Mouse (Mus musculus) 3T3-L1 (cell line): ENCODE data around the gene Dync2li1.

Experiments used
- DNase-seq: peaks from one replicate; pipeline ENCODE4 v3.0.0-alpha.2; 2015; ENCODE audit warnings: low read depth, low spot score

Dync2li1 gene

GRCm38 (mm10) chr17:84626276-84626856, at the start of gene Dync2li1:
Gene Dync2li1, plus strand, starts transcription at chr17:84626496.
- peak; percentile 98 for DNase-seq

DNA sequence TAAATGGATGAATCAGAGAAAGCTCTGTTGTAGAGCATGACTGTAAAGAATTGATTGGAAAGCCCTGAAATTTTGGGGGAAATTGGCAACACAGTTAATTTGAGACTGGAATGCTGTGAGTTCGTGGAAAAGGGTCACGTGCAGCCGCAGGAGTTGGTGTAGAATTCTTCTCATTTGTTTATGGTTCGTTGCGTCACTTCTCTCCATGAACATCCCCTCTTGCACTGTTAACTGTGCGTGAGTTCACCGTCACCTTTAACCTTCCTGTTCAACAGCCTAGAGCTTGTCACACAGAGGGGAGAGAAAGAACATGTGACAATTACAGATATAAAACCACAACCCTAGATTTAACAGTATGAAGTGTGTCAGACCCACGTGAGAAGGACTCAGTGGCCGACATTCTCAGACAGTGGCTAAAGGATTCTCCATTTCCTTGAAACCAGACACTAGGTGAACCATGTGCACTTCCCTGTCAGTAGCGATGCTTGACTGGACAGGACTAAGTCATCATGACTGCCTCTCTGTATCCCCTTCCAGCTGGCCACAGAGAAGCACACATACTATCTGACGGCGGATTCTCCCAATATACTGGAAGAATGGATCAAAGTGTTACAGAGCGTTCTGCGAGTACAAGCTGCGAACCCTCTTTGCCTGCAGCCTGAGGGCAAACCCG, 49.5 kb upstream of the Dync2li1 start:
- DNase-seq: no peak

DNA sequence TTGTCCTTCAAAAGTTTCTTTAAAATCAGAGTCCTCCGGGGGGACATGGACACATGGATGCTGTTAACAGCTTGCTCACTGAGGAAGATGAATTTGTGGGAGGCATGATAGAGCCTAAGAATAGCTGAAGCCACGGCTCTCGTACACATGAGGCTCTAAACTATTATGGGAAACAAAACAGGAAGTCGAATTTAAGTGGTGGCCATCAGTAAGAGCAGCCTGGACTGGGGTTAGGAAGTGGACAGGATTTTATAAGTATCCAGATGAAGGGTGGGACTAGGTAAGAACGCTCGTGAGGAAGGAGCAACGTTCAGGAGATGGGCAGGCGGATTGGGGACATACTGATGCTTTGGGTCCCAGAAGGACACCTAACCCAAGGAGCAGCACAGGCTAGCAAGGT, 47.0 kb upstream of the Dync2li1 start:
- DNase-seq: no peak

DNA sequence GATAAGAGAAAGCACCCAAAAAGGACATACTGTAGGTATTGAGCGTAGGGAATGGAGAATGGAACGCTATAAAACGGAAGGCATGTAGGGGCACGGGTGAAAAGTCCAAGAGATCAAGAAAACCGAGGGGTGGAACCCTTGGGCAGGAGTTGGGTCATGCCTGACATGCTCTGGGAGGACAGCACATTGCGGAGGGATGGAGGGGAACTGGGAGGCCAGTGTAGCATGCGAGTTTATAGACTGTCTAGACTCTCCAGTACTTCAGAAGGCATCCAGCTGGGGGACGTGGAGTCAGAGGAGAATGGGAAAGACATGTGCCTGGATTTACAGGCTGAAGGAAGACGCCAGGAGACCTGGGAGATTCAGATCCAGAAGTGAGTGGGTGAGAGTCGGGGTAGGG, 46.5 kb upstream of the Dync2li1 start:
- no peak for DNase-seq

GRCm38 (mm10) chr17:84580821-84581220, 45.5 kb upstream of the Dync2li1 start:
- no peak for DNase-seq

DNA sequence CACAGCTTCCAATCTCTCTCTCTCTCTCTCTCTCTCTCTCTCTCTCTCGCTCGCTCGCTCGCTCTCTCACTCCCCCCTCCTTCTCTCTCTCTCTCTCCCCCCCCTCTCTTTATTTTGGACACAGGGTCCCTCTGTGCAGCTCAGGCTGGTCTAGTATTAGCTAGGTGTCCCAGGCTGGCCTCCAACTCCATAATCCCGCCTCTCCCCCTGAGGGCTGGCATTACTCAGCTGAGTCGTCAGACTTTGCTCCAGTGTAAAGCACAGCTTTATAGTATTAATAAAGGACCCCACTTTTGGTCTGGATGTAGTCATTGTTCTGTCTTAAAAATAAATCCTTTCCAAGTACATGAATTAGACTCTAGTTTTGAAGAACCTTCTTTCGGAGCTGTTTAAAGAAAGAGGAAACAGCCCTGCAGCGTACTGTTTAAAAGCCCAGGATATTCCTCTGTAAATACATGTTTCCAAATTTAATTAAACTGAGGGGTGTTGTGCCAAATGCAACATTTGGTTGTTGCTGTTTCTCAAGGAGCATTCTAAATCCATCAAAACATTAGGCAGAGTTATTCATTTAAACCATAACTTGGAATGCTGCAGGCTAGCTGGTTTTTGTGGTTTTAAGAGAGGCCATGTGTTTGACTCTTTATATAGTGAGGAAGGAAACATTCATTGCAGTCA, 44.4 kb upstream of the Dync2li1 start:
- peak; percentile 44 for DNase-seq

- no peak for DNase-seq
Measured at GRCm38 (mm10) chr17:84584107-84584506, 42.2 kb upstream of the Dync2li1 start.

DNA sequence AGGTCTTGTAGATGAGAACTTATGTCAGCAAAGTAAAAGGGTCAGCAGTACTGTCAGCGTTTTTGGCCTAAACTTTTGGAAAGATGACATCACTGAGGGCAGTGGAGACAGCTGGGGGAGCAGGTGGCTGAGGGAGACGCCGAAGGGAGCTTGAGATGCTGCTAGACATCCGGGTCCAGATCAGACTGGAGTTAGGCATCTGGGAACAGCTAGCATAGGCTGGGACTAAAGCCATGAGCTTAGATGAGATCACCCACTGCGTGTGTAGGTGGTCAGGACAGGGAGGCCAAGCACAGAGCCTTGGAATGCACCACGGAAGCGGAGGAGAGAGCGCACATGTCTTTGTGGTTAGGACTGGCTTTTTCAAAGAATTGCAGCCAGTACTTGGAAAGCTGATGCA, 41.2 kb upstream of the Dync2li1 start:
- peak; percentile 92 for DNase-seq

- DNase-seq: no peak
Measured at GRCm38 (mm10) chr17:84590065-84590464, 36.2 kb upstream of the Dync2li1 start.

- no peak for DNase-seq
Measured at GRCm38 (mm10) chr17:84591431-84592150, 34.7 kb upstream of the Dync2li1 start.

DNA sequence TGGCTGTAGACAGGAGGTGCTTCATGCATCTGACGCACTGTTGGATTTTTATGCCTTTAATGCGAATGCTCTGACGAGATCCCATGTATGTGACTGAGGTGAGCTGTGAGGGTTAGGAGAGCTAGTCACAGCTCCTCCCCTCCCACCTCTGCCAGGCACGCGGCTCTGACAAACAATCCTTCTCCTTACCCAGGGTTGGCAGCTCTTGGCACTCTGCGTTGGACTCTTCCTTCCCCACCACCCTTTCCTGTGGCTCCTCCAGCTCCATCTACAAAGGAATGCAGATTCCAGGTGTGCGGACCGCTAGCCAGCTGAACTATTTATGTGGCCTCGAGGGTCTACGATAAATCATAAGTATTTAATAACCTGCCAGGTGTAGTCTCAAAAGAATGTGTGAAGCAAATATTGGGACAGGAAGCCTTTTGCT, 30.3 kb upstream of the Dync2li1 start:
- no peak for DNase-seq

DNA sequence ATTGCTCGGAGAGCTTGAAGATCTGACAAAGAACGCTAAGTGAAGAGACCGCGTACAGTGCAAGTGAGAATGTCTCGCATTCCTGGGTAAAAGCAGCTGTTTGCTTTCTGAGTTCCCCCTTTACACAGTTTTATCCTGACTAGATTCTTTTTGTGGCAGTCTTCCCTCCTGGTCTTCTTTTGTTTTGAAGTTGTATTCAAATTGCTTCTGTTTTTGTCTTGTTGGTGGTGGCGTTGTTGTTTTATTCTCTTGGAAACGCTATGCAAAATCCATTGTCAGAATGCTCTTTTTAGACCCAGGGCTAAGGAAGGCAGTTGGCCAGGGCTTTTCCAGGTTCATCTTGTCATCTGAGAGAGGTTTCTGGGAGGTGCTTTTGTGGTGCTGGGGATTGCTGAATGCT, 29.8 kb upstream of the Dync2li1 start:
- DNase-seq: no peak

DNA sequence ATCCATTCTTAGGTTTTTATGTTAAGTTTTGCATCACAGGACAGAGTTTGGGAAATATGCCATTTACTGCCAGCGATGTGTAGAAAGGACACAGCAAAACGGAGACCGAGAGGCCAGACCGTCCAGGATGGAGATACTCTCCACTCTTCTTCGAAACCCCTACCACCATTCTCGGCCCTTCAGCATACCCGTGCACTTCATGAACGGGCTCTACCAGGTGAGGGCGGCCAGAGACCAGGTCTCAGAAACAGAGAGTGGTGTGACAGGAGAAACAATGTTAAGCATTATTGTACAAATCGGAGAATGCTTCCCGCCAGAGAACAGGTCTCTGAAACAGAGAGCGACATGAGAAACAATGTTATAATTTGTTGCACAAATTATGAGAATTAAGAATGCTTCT, 28.4 kb upstream of the Dync2li1 start:
- no peak for DNase-seq

DNA sequence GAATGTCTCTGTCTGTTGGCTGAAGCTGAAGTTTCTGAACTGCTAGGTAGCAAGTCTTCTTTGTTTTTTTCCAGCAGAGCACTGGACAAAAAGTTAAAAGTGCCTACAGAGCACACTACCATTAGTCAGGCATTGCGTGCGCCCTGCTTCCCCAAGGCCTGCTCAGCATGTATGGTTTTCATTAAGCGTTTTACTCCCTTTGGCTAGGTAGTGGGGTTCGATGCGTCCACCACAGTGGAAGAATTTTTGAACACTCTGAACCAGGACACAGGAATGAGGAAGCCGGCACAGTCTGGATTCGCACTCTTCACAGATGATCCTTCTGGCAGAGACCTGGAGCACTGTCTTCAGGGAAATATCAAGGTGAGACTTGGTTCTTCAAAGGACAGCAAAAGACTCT, 27.4 kb upstream of the Dync2li1 start:
- DNase-seq: no peak

DNA sequence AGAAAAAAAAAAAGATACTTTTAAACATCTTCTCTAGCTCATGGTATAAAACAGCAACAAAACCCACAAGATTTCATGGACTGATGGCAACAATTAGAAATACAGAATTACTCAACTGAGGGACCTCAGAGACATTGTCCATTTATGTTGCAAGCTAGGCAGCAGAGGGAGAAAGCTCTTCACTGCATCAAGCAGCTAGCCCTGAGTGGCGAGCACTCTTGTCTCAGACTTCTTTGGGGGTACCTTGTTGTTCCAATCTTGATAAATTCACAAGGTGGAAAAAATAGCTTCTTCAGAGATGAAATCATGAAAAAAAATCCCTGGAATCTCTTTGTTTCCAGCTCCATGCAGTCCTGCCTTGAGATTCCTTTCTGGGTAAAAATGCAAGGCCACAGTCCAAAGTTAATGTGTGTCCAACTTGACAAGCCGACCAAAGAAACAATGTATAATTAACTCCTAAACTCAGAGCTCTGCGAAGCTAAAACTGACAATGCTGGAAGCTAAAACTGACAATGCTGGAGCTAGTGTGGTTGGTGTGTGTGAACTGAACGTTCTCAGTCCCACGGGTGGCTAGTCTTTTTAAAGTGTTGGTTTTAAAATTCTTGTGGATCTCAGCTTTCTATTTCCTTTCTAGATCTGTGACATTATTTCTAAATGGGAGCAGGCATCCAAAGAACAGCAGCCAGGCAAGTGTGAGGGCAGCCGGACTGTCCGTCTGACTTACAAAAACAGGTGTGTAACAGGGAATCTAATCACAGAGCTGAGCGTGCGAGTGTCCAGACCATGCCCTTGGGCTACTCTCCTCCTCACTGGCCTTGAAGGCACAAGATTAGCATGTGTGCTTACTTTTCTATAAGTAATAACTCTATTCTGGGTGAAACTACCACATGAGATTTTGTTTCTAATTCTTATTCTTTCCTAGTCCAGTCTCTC, 26.0 kb upstream of the Dync2li1 start:
- DNase-seq: no peak

DNA sequence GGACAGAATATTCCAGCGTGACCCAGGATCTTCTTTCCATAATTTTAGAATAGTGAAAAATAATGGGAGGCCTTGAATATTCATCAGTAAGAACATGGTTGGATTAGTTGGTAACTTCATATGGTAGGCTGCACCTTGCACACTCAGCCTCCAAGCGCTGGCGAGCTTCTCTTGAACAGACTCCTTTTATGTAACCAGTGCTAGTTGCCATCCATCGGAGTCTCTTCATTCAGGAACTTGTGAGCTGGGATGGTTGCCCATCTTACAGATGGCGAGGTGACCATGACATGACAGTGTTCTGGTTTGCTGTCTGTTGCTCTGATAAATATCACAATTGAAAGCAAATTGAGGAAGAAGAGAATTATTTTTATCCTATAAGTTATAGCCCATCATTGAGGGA, 24.5 kb upstream of the Dync2li1 start:
- DNase-seq: no peak

GRCm38 (mm10) chr17:84603202-84603627, 23.1 kb upstream of the Dync2li1 start:
- DNase-seq: no peak

DNA sequence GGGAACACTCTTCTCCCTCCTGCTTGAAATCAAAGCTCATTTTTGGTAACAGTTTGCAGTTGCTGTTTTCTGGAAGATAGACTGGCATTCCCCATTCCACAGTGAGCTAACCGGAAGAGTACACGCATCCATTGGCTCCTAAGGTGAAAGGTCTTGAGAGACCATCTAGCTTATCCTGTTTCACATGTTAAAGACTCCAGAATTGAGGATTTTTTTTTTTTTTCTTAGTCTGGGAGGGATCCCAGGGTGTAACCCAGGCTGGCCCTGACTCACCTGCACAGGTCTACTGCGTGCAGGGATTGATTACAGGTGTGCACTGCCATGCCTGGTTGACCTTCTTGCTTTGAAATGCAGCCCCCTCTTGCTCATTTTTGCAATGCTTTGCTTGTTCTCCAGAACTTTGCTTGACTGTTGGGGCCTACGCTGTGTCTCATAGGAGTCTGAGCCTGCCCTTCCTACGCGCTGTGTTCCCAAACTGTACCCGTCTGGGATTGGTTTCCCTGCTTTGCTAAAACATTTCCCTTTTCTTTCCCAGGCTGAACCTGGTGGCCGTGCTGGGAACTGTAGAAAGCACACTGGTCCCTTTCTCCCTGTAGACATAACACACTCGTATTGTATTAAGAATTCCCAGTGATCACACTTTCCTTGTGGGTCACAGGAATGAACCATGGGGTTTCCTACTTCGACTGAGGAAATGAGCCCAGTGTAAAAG, 22.4 kb upstream of the Dync2li1 start:
- no peak for DNase-seq

- DNase-seq: no peak
Measured at GRCm38 (mm10) chr17:84606976-84607375, 19.3 kb upstream of the Dync2li1 start.

DNA sequence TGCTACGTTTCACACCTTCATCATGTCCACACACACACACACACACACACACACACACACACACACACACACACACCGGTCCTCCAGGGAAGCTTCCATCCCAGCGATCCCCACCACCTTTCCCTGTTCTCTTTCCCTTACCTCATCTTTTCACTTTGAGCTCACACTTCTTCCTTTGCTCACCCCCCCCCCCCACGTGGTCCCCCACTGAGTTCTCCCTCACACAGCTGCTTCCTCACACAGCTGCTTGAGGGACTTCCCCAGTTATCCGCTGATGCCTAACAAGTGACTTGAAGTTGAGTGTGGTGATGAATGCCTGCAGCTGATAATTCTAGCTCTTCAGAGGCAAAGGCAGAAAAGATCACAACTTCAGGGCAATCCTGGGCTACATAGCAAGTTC, 18.7 kb upstream of the Dync2li1 start:
- DNase-seq: no peak

DNA sequence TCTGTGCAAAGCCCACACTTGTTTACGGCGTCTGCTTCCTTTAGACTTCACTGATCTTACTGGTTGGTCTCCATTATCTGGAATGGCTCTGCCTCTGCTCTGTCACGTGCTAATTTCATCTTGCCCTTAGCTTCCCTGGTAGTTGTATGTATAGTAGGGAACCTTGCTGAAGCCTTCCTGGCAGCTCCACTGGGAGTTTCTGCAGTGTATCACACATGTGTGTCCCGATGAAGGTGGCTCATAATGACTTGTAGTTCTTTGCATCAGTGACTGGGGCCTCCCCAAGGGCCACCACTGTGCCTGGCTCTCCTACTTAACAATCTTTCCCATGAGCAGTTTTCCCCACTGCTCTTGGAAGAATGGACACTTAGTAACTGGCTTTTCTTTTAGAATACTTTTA, 17.7 kb upstream of the Dync2li1 start:
- no peak for DNase-seq
